Mouse (Mus musculus): ENCODE measurements around the gene Gm7879. TPM values are rescaled to one million over a fixed set of nuclear protein-coding genes. Genes with fewer than 3 reads are reported as not detected.

Gm7879 gene
- polyA plus RNA-seq, 1 experiment = 0.30 TPM

- Histone ChIP-seq H3K36me3 (replicated peaks; ENCODE audit: low read length) (no peaks in the 10 kb centered on the region), H3K4me3 (replicated peaks) (no peak overlapping the region), H3K27me3 (replicated peaks) (no peaks in the 10 kb centered on the region), H3K4me1 (peaks cover 33% of the 10 kb centered on the region), H3K9me3 (no peaks in the 10 kb centered on the region)
- TF ChIP-seq FLI1 (IDR thresholded peaks at IDR 0.05; ENCODE audit: low read length) (no peak), GATA1 (IDR thresholded peaks at IDR 0.05; ENCODE audit: borderline replicate concordance, low read length) (no peak)
These were observed 18.8 kb upstream of the Gm7879 start for GRCm38 (mm10) chr5:43894113-43894512.

- H3K27me3 ChIP-seq (replicated peaks) = no peaks in the 10 kb centered on the region
- no peaks in the 10 kb centered on the region for H3K9me3 ChIP-seq
- TF ChIP-seq GATA1 (IDR thresholded peaks at IDR 0.05; ENCODE audit: borderline replicate concordance, low read length) (no peak), FLI1 (IDR thresholded peaks at IDR 0.05; ENCODE audit: low read length) (no peak)
- H3K4me3 ChIP-seq (replicated peaks) = no peak overlapping the region
- peaks cover 23% of the 10 kb centered on the region for H3K4me1 ChIP-seq
- H3K36me3 ChIP-seq (replicated peaks; ENCODE audit: low read length) = peaks cover 8% of the 10 kb centered on the region
These were observed 17.0 kb upstream of the Gm7879 start for GRCm38 (mm10) chr5:43895931-43896330.

- Histone ChIP-seq H3K4me3 (replicated peaks) (no peak overlapping the region), H3K27me3 (replicated peaks) (no peaks in the 10 kb centered on the region), H3K4me1 (no peaks in the 10 kb centered on the region), H3K36me3 (replicated peaks; ENCODE audit: low read length) (peaks cover 80% of the 10 kb centered on the region), H3K9me3 (no peaks in the 10 kb centered on the region)
- no peak for TF ChIP-seq FLI1 (IDR thresholded peaks at IDR 0.05; ENCODE audit: low read length)
- TF ChIP-seq GATA1 (IDR thresholded peaks at IDR 0.05; ENCODE audit: borderline replicate concordance, low read length) = no peak
These were observed 8.3 kb upstream of the Gm7879 start for GRCm38 (mm10) chr5:43904685-43905084.

GRCm38 (mm10) chr5:43909213-43909612, 3.7 kb upstream of the Gm7879 start:
- Histone ChIP-seq H3K36me3 (replicated peaks; ENCODE audit: low read length) (peaks cover 55% of the 10 kb centered on the region), H3K4me1 (no peaks in the 10 kb centered on the region), H3K9me3 (no peaks in the 10 kb centered on the region), H3K4me3 (replicated peaks) (no peak overlapping the region), H3K27me3 (replicated peaks) (no peaks in the 10 kb centered on the region)
- TF ChIP-seq GATA1 (IDR thresholded peaks at IDR 0.05; ENCODE audit: borderline replicate concordance, low read length) = no peak
- no peak for TF ChIP-seq FLI1 (IDR thresholded peaks at IDR 0.05; ENCODE audit: low read length)

GRCm38 (mm10) chr5:43910006-43910405, 2.9 kb upstream of the Gm7879 start:
- Histone ChIP-seq H3K27me3 (replicated peaks) (no peaks in the 10 kb centered on the region), H3K36me3 (replicated peaks; ENCODE audit: low read length) (peaks cover 48% of the 10 kb centered on the region), H3K4me3 (replicated peaks) (no peak overlapping the region), H3K4me1 (no peaks in the 10 kb centered on the region), H3K9me3 (no peaks in the 10 kb centered on the region)
- TF ChIP-seq GATA1 (IDR thresholded peaks at IDR 0.05; ENCODE audit: borderline replicate concordance, low read length) (no peak), FLI1 (IDR thresholded peaks at IDR 0.05; ENCODE audit: low read length) (no peak)

GRCm38 (mm10) chr5:43915261-43915886, 2.4 kb downstream of the Gm7879 start:
- Histone ChIP-seq H3K36me3 (replicated peaks; ENCODE audit: low read length) (peaks cover 2% of the 10 kb centered on the region), H3K27me3 (replicated peaks) (peaks cover 5% of the 10 kb centered on the region), H3K4me3 (replicated peaks) (no peak overlapping the region), H3K9me3 (no peaks in the 10 kb centered on the region), H3K4me1 (no peaks in the 10 kb centered on the region)
- TF ChIP-seq GATA1 (IDR thresholded peaks at IDR 0.05; ENCODE audit: borderline replicate concordance, low read length) (no peak), FLI1 (IDR thresholded peaks at IDR 0.05; ENCODE audit: low read length) (no peak)

- Histone ChIP-seq H3K4me1 (no peaks in the 10 kb centered on the region), H3K9me3 (no peaks in the 10 kb centered on the region), H3K27me3 (replicated peaks) (peaks cover 3% of the 10 kb centered on the region), H3K4me3 (replicated peaks) (no peak overlapping the region), H3K36me3 (replicated peaks; ENCODE audit: low read length) (no peaks in the 10 kb centered on the region)
- TF ChIP-seq FLI1 (IDR thresholded peaks at IDR 0.05; ENCODE audit: low read length) = no peak
- TF ChIP-seq GATA1 (IDR thresholded peaks at IDR 0.05; ENCODE audit: borderline replicate concordance, low read length) = no peak
These were observed 8.9 kb downstream of the Gm7879 start for GRCm38 (mm10) chr5:43921877-43922276.

- TF ChIP-seq FLI1 (IDR thresholded peaks at IDR 0.05; ENCODE audit: low read length) (no peak), GATA1 (IDR thresholded peaks at IDR 0.05; ENCODE audit: borderline replicate concordance, low read length) (no peak)
- Histone ChIP-seq H3K36me3 (replicated peaks; ENCODE audit: low read length) (no peaks in the 10 kb centered on the region), H3K4me1 (no peaks in the 10 kb centered on the region), H3K27me3 (replicated peaks) (peaks cover 2% of the 10 kb centered on the region), H3K4me3 (replicated peaks) (no peak overlapping the region), H3K9me3 (peaks cover under 1% of the 10 kb centered on the region; the same call in 1 of the 2 replicates)
These were observed 11.0 kb downstream of the Gm7879 start for GRCm38 (mm10) chr5:43923933-43924332.

- Histone ChIP-seq H3K4me3 (replicated peaks) (no peak overlapping the region), H3K27me3 (replicated peaks) (peaks cover 2% of the 10 kb centered on the region), H3K4me1 (no peaks in the 10 kb centered on the region), H3K36me3 (replicated peaks; ENCODE audit: low read length) (no peaks in the 10 kb centered on the region), H3K9me3 (peaks cover 3% of the 10 kb centered on the region; the same call in 1 of the 2 replicates)
- no peak for TF ChIP-seq GATA1 (IDR thresholded peaks at IDR 0.05; ENCODE audit: borderline replicate concordance, low read length)
- TF ChIP-seq FLI1 (IDR thresholded peaks at IDR 0.05; ENCODE audit: low read length) = no peak
These were observed 14.8 kb downstream of the Gm7879 start for GRCm38 (mm10) chr5:43927729-43928128.

GRCm38 (mm10) chr5:43933269-43933668, 20.3 kb downstream of the Gm7879 start:
- H3K27me3 ChIP-seq (replicated peaks) = peaks cover 2% of the 10 kb centered on the region
- peaks cover 3% of the 10 kb centered on the region; the same call in 1 of the 2 replicates for H3K9me3 ChIP-seq
- no peaks in the 10 kb centered on the region for H3K4me1 ChIP-seq
- TF ChIP-seq GATA1 (IDR thresholded peaks at IDR 0.05; ENCODE audit: borderline replicate concordance, low read length) (no peak), FLI1 (IDR thresholded peaks at IDR 0.05; ENCODE audit: low read length) (no peak)
- no peaks in the 10 kb centered on the region for H3K36me3 ChIP-seq (replicated peaks; ENCODE audit: low read length)
- H3K4me3 ChIP-seq (replicated peaks) = no peak overlapping the region
